Mouse (Mus musculus): ENCODE results near the gene Pheta1. TPM values are rescaled to one million over a fixed set of nuclear protein-coding genes. Genes with fewer than 3 reads are reported as not detected.

Gene Pheta1
- polyA plus RNA-seq, 1 experiment from 2014 or later: 48.1 TPM

- peak overlapping the region; percentile 77 for H3K9ac ChIP-seq
- peaks cover 36% of the 10 kb centered on the region for H3K27me3 ChIP-seq
- H3K4me1 ChIP-seq: peaks cover 51% of the 10 kb centered on the region
- H3K36me3 ChIP-seq: no peaks in the 10 kb centered on the region
- no peaks in the 10 kb centered on the region for H3K9me3 ChIP-seq
- ATAC-seq (ENCODE audit: insufficient number of reproducible peaks, insufficient read depth, low FRiP score, low TSS enrichment): peak; percentile 66; the same call in 1 of the 2 replicates
- H3K4me2 ChIP-seq (replicated peaks): peak overlapping the region; percentile 95
- 1% methylated on average over 76 of the region's 77 CpGs for WGBS
- peak overlapping the region; percentile 69 for H3K27ac ChIP-seq
- peak overlapping the region; percentile 75 for H3K4me3 ChIP-seq
These were observed 11.9 kb upstream of the Pheta1 start for GRCm38 (mm10) chr5:121836692-121837415.

GRCm38 (mm10) chr5:121837441-121838340 lies 11.1 kb upstream of the Pheta1 start, which contains the start of gene Sh2b3:
TSS of gene Sh2b3 (minus strand) at chr5:121837646.
- H3K27me3 ChIP-seq: peaks cover 43% of the 10 kb centered on the region
- H3K36me3 ChIP-seq: no peaks in the 10 kb centered on the region
- peak; percentile 8; the same call in 1 of the 2 replicates for ATAC-seq (ENCODE audit: insufficient number of reproducible peaks, insufficient read depth, low FRiP score, low TSS enrichment)
- H3K4me1 ChIP-seq: peaks cover 49% of the 10 kb centered on the region
- peak within 1 kb of the TSS; percentile 95 for H3K4me2 ChIP-seq (replicated peaks)
- H3K27ac ChIP-seq: peak within 1 kb of the TSS; percentile 69
- WGBS: 2% methylated on average over 35 of the region's 35 CpGs
- peak within 1 kb of the TSS; percentile 75 for H3K4me3 ChIP-seq
- H3K9me3 ChIP-seq: no peaks in the 10 kb centered on the region
- H3K9ac ChIP-seq: peak within 1 kb of the TSS; percentile 77

- H3K4me1 ChIP-seq: peaks cover 42% of the 10 kb centered on the region
- H3K9ac ChIP-seq: 0 out of 2 replicates have a peak overlapping the region, but pooled peaks have one; percentile 17
- H3K27me3 ChIP-seq: peaks cover 50% of the 10 kb centered on the region
- H3K4me3 ChIP-seq: peak overlapping the region; percentile 75
- H3K36me3 ChIP-seq: no peaks in the 10 kb centered on the region
- H3K27ac ChIP-seq: no peak overlapping the region; the same call in 1 of the 2 replicates
- H3K9me3 ChIP-seq: no peaks in the 10 kb centered on the region
- under 1% methylated on average over 46 of the region's 46 CpGs for WGBS
- no peak for ATAC-seq (ENCODE audit: insufficient number of reproducible peaks, insufficient read depth, low FRiP score, low TSS enrichment)
- peak overlapping the region; percentile 95 for H3K4me2 ChIP-seq (replicated peaks)
These were observed 10.2 kb upstream of the Pheta1 start for GRCm38 (mm10) chr5:121838341-121839127.

- Histone ChIP-seq H3K27ac (no peak overlapping the region), H3K9me3 (no peaks in the 10 kb centered on the region), H3K27me3 (peaks cover 55% of the 10 kb centered on the region), H3K9ac (0 out of 2 replicates have a peak overlapping the region, but pooled peaks have one; percentile 17), H3K36me3 (no peaks in the 10 kb centered on the region), H3K4me2 (replicated peaks) (peak overlapping the region; percentile 95), H3K4me1 (peaks cover 36% of the 10 kb centered on the region), H3K4me3 (peak overlapping the region; percentile 75)
- no peak for ATAC-seq (ENCODE audit: insufficient number of reproducible peaks, insufficient read depth, low FRiP score, low TSS enrichment)
- 19% methylated on average over 7 of the region's 7 CpGs for WGBS
These were observed 9.7 kb upstream of the Pheta1 start for GRCm38 (mm10) chr5:121839128-121839473.

- Histone ChIP-seq H3K4me3 (no peak overlapping the region), H3K4me2 (replicated peaks) (no peak overlapping the region), H3K27ac (no peak overlapping the region), H3K9ac (no peak overlapping the region), H3K36me3 (no peaks in the 10 kb centered on the region), H3K9me3 (no peaks in the 10 kb centered on the region), H3K4me1 (peaks cover 18% of the 10 kb centered on the region), H3K27me3 (peaks cover 61% of the 10 kb centered on the region)
- WGBS: 91% methylated on average over 9 of the region's 9 CpGs
- no peak for ATAC-seq (ENCODE audit: insufficient number of reproducible peaks, insufficient read depth, low FRiP score, low TSS enrichment)
These were observed 7.3 kb upstream of the Pheta1 start for GRCm38 (mm10) chr5:121841516-121841915.

- Histone ChIP-seq H3K4me3 (no peak overlapping the region), H3K4me2 (replicated peaks) (peak overlapping the region; percentile 64)
These were observed 6.8 kb upstream of the Pheta1 start for GRCm38 (mm10) chr5:121841973-121842372.

GRCm38 (mm10) chr5:121842665-121843118 lies 6.1 kb upstream of the Pheta1 start:
- ATAC-seq (ENCODE audit: insufficient number of reproducible peaks, insufficient read depth, low FRiP score, low TSS enrichment): peak; percentile 24; the same call in 1 of the 2 replicates
- Histone ChIP-seq H3K4me3 (peak overlapping the region; percentile 44), H3K27ac (no peak overlapping the region), H3K27me3 (peaks cover 57% of the 10 kb centered on the region), H3K9ac (peak overlapping the region; percentile 47), H3K4me2 (replicated peaks) (peak overlapping the region; percentile 64), H3K4me1 (peaks cover 15% of the 10 kb centered on the region), H3K9me3 (no peaks in the 10 kb centered on the region), H3K36me3 (no peaks in the 10 kb centered on the region)
- under 1% methylated on average over 33 of the region's 33 CpGs for WGBS

More at GRCm38 (mm10) chr5:121841973-121842372, 6.8 kb upstream of the Pheta1 start:
- Histone ChIP-seq H3K9me3 (no peaks in the 10 kb centered on the region), H3K9ac (no peak overlapping the region), H3K27ac (no peak overlapping the region), H3K27me3 (peaks cover 61% of the 10 kb centered on the region), H3K4me1 (peaks cover 18% of the 10 kb centered on the region), H3K36me3 (no peaks in the 10 kb centered on the region)
- WGBS: 45% methylated on average over 10 of the region's 10 CpGs
- no peak for ATAC-seq (ENCODE audit: insufficient number of reproducible peaks, insufficient read depth, low FRiP score, low TSS enrichment)

GRCm38 (mm10) chr5:121843138-121843905 lies 5.5 kb upstream of the Pheta1 start:
- Histone ChIP-seq H3K36me3 (no peaks in the 10 kb centered on the region), H3K27me3 (peaks cover 51% of the 10 kb centered on the region), H3K9ac (no peak overlapping the region), H3K27ac (no peak overlapping the region), H3K4me1 (peaks cover 8% of the 10 kb centered on the region), H3K4me2 (replicated peaks) (peak overlapping the region; percentile 64), H3K4me3 (peak overlapping the region; percentile 44; the same call in 1 of the 2 replicates), H3K9me3 (no peaks in the 10 kb centered on the region)
- WGBS: 12% methylated on average over 17 of the region's 17 CpGs
- ATAC-seq (ENCODE audit: insufficient number of reproducible peaks, insufficient read depth, low FRiP score, low TSS enrichment): no peak

- Histone ChIP-seq H3K4me1 (peaks cover 10% of the 10 kb centered on the region), H3K27ac (no peak overlapping the region), H3K4me2 (replicated peaks) (no peak overlapping the region), H3K4me3 (no peak overlapping the region), H3K9ac (no peak overlapping the region), H3K27me3 (peaks cover 38% of the 10 kb centered on the region), H3K36me3 (no peaks in the 10 kb centered on the region), H3K9me3 (no peaks in the 10 kb centered on the region)
- WGBS: 23% methylated on average over 4 of the region's 4 CpGs
- no peak for ATAC-seq (ENCODE audit: insufficient number of reproducible peaks, insufficient read depth, low FRiP score, low TSS enrichment)
These were observed 3.4 kb upstream of the Pheta1 start for GRCm38 (mm10) chr5:121845361-121845760.

- Histone ChIP-seq H3K36me3 (peaks cover 7% of the 10 kb centered on the region), H3K4me2 (replicated peaks) (no peak overlapping the region), H3K4me1 (peaks cover 16% of the 10 kb centered on the region), H3K27ac (no peak overlapping the region), H3K9ac (no peak overlapping the region), H3K27me3 (peaks cover 35% of the 10 kb centered on the region), H3K4me3 (no peak overlapping the region), H3K9me3 (no peaks in the 10 kb centered on the region)
- no peak for ATAC-seq (ENCODE audit: insufficient number of reproducible peaks, insufficient read depth, low FRiP score, low TSS enrichment)
- 79% methylated on average over 11 of the region's 11 CpGs for WGBS
These were observed 2.5 kb upstream of the Pheta1 start for GRCm38 (mm10) chr5:121846322-121846721.

Measured in embryonic facial prominence, embryonic 12.5 days (tissue).